Mouse (Mus musculus): Measurements from ENCODE around the gene Acvr1b.

DNA sequence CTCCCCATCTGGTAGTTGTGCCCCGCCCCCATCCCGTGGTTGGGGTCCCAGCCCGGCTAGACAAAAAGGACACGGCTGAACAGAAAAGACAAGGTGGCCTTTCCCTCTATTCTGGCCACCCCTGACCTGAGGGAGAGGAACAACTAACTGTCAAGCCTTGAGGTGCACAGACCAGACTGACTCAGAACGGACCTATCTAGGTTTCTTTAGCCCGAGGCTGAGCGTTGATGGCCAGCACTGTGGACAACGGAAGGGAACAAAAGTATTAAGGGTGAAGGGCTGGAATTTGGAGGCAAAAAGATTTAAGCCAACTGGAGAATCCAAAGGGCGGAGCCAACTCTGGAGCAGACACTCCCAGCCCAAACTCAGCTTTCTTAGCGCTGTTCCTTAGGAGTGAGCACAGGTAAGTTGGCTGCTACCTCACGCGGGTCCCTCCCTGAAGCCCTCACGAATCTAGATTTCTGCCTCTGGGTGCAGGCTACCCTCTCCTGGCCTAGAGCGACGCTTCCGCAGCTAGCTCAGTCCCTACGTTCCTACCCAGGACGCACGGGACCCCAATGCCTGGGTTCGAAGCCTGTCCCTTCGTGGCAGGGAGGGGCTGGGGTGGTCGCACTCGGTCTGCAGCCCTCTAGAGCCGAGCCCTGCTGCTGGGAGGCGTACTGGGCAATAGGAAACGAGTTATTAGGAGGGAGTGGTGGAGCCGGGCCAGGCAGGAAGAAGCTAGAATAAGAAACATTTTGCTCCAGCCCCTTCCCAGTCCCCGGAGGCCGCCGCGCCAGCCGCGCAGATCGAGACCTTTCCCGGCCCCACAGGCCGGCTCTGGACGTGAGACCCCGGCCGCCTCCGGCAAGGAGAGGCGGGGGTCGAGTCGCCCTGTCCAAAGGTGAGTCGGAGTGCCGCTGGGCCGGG, 45.4 kb upstream of the Acvr1b start, which contains the start of gene Acvrl1:
- TF ChIP-seq GATA1 (IDR thresholded peaks at IDR 0.05; ENCODE audit: borderline replicate concordance, low read length) (no peak), FLI1 (IDR thresholded peaks at IDR 0.05; ENCODE audit: low read length) (no peak)

All from megakaryocyte, embryonic 14.5 days (primary cell).